ENCODE assay signal across 18 mouse cellular contexts in genomic region chr8:120699079-120699478, GRCm38 (mm10). TPM values are rescaled to one million over a fixed set of nuclear protein-coding genes. Genes with fewer than 3 reads are reported as not detected.
DNase-seq lines count a peak whose midpoint lies in the region; ATAC-seq and TF ChIP-seq lines count a peak whose summit lies in the region.
"Had no signal": no experiment of that assay in that cellular context is flagged by ENCODE, and none has a peak within 500 bp of the region (broad histone marks: within the 10 kb centered on the region; RNA-seq: fewer than 3 reads in every experiment).

No protein-coding gene starts in this region.

- no peaks in the 10 kb centered on the region for H3K36me3 ChIP-seq in embryonic facial prominence, embryonic 13.5 days
- H3K36me3 ChIP-seq in embryonic facial prominence, embryonic 10.5 days (replicated peaks), result no peaks in the 10 kb centered on the region
- H3K36me3 ChIP-seq in intestine, embryonic 14.5 days (ENCODE audit: control insufficient read depth, insufficient read depth, low read length), result no peaks in the 10 kb centered on the region
- H3K36me3 ChIP-seq in intestine, postnatal 0 days (ENCODE audit: control insufficient read depth, insufficient read depth), result no peaks in the 10 kb centered on the region
- H3K36me3 ChIP-seq in lung, embryonic 14.5 days (ENCODE audit: insufficient read depth), result no peaks in the 10 kb centered on the region
- H3K36me3 ChIP-seq in myocyte (ENCODE audit: control insufficient read depth, insufficient read depth), result no peaks in the 10 kb centered on the region
- H3K36me3 ChIP-seq: limb, embryonic 15.5 days; midbrain, embryonic 12.5 days had no signal

- H3K27me3 ChIP-seq in embryonic facial prominence, embryonic 13.5 days, result 0 out of 2 replicates have a peak, but pooled peaks cover 3% of the 10 kb centered on the region
- H3K27me3 ChIP-seq in embryonic facial prominence, embryonic 10.5 days (replicated peaks; ENCODE audit: low read depth, poor library complexity, severe bottlenecking), result peaks cover 19% of the 10 kb centered on the region
- no peaks in the 10 kb centered on the region for H3K27me3 ChIP-seq in intestine, embryonic 14.5 days (replicated peaks; ENCODE audit: control insufficient read depth, insufficient read depth, low read length)
- H3K27me3 ChIP-seq in intestine, postnatal 0 days (replicated peaks; ENCODE audit: control insufficient read depth, insufficient read depth, low read length), result no peaks in the 10 kb centered on the region
- no peaks in the 10 kb centered on the region for H3K27me3 ChIP-seq in lung, embryonic 14.5 days (ENCODE audit: insufficient read depth, low read length)
- H3K27me3 ChIP-seq in myocyte (ENCODE audit: control insufficient read depth, insufficient read depth, insufficient read length), result peaks cover 59% of the 10 kb centered on the region

- 0 out of 2 replicates have a peak overlapping the region, but pooled peaks have one; percentile 11 for H3K27ac ChIP-seq in embryonic facial prominence, embryonic 13.5 days
- H3K27ac ChIP-seq in embryonic facial prominence, embryonic 10.5 days (replicated peaks), result no peak overlapping the region
- H3K27ac ChIP-seq in intestine, embryonic 14.5 days (ENCODE audit: low read depth), result peak overlapping the region; percentile 83
- no peak overlapping the region for H3K27ac ChIP-seq in intestine, postnatal 0 days (ENCODE audit: low read depth, low read length)
- peak overlapping the region; percentile 80; the same call in 1 of the 2 replicates for H3K27ac ChIP-seq in lung, embryonic 14.5 days (ENCODE audit: low read depth)
- H3K27ac ChIP-seq: limb, embryonic 15.5 days; midbrain, embryonic 12.5 days had no signal

- H3K9me3 ChIP-seq in embryonic facial prominence, embryonic 13.5 days, result no peaks in the 10 kb centered on the region
- peaks cover 4% of the 10 kb centered on the region for H3K9me3 ChIP-seq in embryonic facial prominence, embryonic 10.5 days
- no peaks in the 10 kb centered on the region for H3K9me3 ChIP-seq in intestine, embryonic 14.5 days (ENCODE audit: control insufficient read depth, low read length)
- H3K9me3 ChIP-seq in intestine, postnatal 0 days (ENCODE audit: control insufficient read depth), result no peaks in the 10 kb centered on the region
- H3K9me3 ChIP-seq in lung, embryonic 14.5 days (ENCODE audit: low read depth, low read length), result no peaks in the 10 kb centered on the region
- H3K9me3 ChIP-seq: limb, embryonic 15.5 days; midbrain, embryonic 12.5 days had no signal

- no peak for DNase-seq in embryonic facial prominence, embryonic 10.5 days (ENCODE audit: low spot score)
- no peak for DNase-seq in intestine, embryonic 14.5 days (ENCODE audit: low spot score)
- DNase-seq in lung, embryonic 14.5 days, result peak; percentile 75
- DNase-seq in lung, adult 18-20 months, result no peak
- DNase-seq: adrenal gland, postnatal 25 days; embryo, embryonic 11 days; gastrocnemius, postnatal 10 days; heart, postnatal 14 days; layer of hippocampus, adult 9-11 months; liver, postnatal 0 days; thymus, postnatal 25 days had no signal

- H3K79me2 ChIP-seq in myocyte (ENCODE audit: control insufficient read depth, insufficient read depth), result no peaks in the 10 kb centered on the region

- TF ChIP-seq CTCF in intestine, postnatal 0 days (IDR thresholded peaks at IDR 0.05; ENCODE audit: low read depth), result no peak
- no peak for TF ChIP-seq CTCF in lung, embryonic 14.5 days (IDR thresholded peaks at IDR 0.05; ENCODE audit: low read depth)

- H3K9ac ChIP-seq in embryonic facial prominence, embryonic 13.5 days, result no peak overlapping the region
- no peak overlapping the region for H3K9ac ChIP-seq in intestine, embryonic 14.5 days (ENCODE audit: low read length)
- H3K9ac ChIP-seq in intestine, postnatal 0 days (ENCODE audit: low read depth, low read length), result no peak overlapping the region
- H3K9ac ChIP-seq in lung, embryonic 14.5 days, result no peak overlapping the region
- H3K9ac ChIP-seq: limb, embryonic 15.5 days; liver, postnatal 0 days; midbrain, embryonic 12.5 days had no signal

- H3K4me3 ChIP-seq in embryonic facial prominence, embryonic 13.5 days, result no peak overlapping the region
- no peak overlapping the region for H3K4me3 ChIP-seq in embryonic facial prominence, embryonic 10.5 days
- no peak overlapping the region for H3K4me3 ChIP-seq in intestine, embryonic 14.5 days (ENCODE audit: low read depth, low read length)
- H3K4me3 ChIP-seq in intestine, postnatal 0 days (ENCODE audit: low read depth, low read length), result no peak overlapping the region
- H3K4me3 ChIP-seq in lung, embryonic 14.5 days (ENCODE audit: low read depth, low read length), result no peak overlapping the region
- no peak overlapping the region for H3K4me3 ChIP-seq in myocyte
- H3K4me3 ChIP-seq: limb, embryonic 15.5 days; midbrain, embryonic 12.5 days had no signal

- 59% methylated on average over 6 of the region's 6 CpGs for WGBS in embryonic facial prominence, embryonic 13.5 days
- 81% methylated on average over 6 of the region's 6 CpGs for WGBS in embryonic facial prominence, embryonic 10.5 days
- WGBS in intestine, embryonic 14.5 days, result 60% methylated on average over 6 of the region's 6 CpGs
- 72% methylated on average over 6 of the region's 6 CpGs for WGBS in intestine, postnatal 0 days
- 46% methylated on average over 6 of the region's 6 CpGs for WGBS in lung, embryonic 14.5 days

- no peak overlapping the region for H3ac ChIP-seq in myocyte (ENCODE audit: control insufficient read depth, insufficient read length)

- no peak for ATAC-seq in embryonic facial prominence, embryonic 13.5 days (ENCODE audit: insufficient number of reproducible peaks, insufficient read depth, low FRiP score, low TSS enrichment, low read depth)
- ATAC-seq in intestine, embryonic 14.5 days (replicated peaks; ENCODE audit: low FRiP score, low TSS enrichment, low read depth), result no peak
- ATAC-seq in intestine, postnatal 0 days, result no peak
- ATAC-seq in lung, embryonic 14.5 days (ENCODE audit: insufficient read depth), result no peak
- ATAC-seq in activated CD4-positive, CD25-positive, alpha-beta regulatory T cell, adult 4 months, result no peak
- ATAC-seq: forebrain, embryonic 16.5 days had no signal

- H3K4me2 ChIP-seq in embryonic facial prominence, embryonic 13.5 days, result no peak overlapping the region
- no peak overlapping the region for H3K4me2 ChIP-seq in intestine, embryonic 14.5 days (ENCODE audit: low read length)
- no peak overlapping the region for H3K4me2 ChIP-seq in intestine, postnatal 0 days (replicated peaks; ENCODE audit: low read depth)
- H3K4me2 ChIP-seq in lung, embryonic 14.5 days, result no peak overlapping the region
- no peak overlapping the region for H3K4me2 ChIP-seq in myocyte (ENCODE audit: low read depth)
- H3K4me2 ChIP-seq: limb, embryonic 15.5 days; midbrain, embryonic 12.5 days had no signal

- peaks cover 8% of the 10 kb centered on the region for H3K4me1 ChIP-seq in embryonic facial prominence, embryonic 13.5 days
- peaks cover 24% of the 10 kb centered on the region for H3K4me1 ChIP-seq in embryonic facial prominence, embryonic 10.5 days
- H3K4me1 ChIP-seq in intestine, embryonic 14.5 days (replicated peaks; ENCODE audit: control insufficient read depth, insufficient read depth, low read length), result peaks cover 41% of the 10 kb centered on the region
- peaks cover 10% of the 10 kb centered on the region for H3K4me1 ChIP-seq in intestine, postnatal 0 days (replicated peaks; ENCODE audit: control insufficient read depth, insufficient read depth, low read length)
- peaks cover 38% of the 10 kb centered on the region for H3K4me1 ChIP-seq in lung, embryonic 14.5 days (ENCODE audit: insufficient read depth)
- H3K4me1 ChIP-seq: midbrain, embryonic 12.5 days had no signal

- no peak for TF ChIP-seq POLR2A in myocyte (IDR thresholded peaks at IDR 0.05; ENCODE audit: insufficient read length, low read depth)

RNA-seq across cellular contexts. Expression of gene Emc8, which starts 30.7 kb away (rescaled TPM):
- polyA plus RNA-seq in embryonic facial prominence, embryonic 13.5 days (2015; fragmentation: Nextera tagmentation; extraction: Ambion mirVana), result 230 and 254 TPM in 2 replicates
- polyA plus RNA-seq in embryonic facial prominence, embryonic 10.5 days (2016; fragmentation: Nextera tagmentation; extraction: Ambion mirVana), result 388 and 400 TPM in 2 replicates
- polyA plus RNA-seq in intestine, embryonic 14.5 days (2014; fragmentation: Nextera tagmentation; extraction: Ambion mirVana), result 290 and 294 TPM in 2 replicates
- 127 and 135 TPM in 2 replicates for polyA plus RNA-seq in intestine, postnatal 0 days (2015; fragmentation: Nextera tagmentation; extraction: Ambion mirVana)
- polyA plus RNA-seq in lung, embryonic 14.5 days (2014; fragmentation: Nextera tagmentation; extraction: Ambion mirVana), result 289 and 315 TPM in 2 replicates
- 122 TPM for polyA plus RNA-seq in myocyte (2012; fragmentation: generic; extraction: Trizol)
- 10 to 100 TPM; 60.2 to 68.0 TPM for polyA plus RNA-seq in activated CD4-positive, CD25-positive, alpha-beta regulatory T cell, adult 4 months (2017; shearing (Covaris generic))

RNA-seq across cellular contexts. Expression of gene Cox4i1, which starts 31.1 kb away (rescaled TPM):
- 1,017 and 1,050 TPM in 2 replicates for polyA plus RNA-seq in embryonic facial prominence, embryonic 13.5 days (2015; fragmentation: Nextera tagmentation; extraction: Ambion mirVana)
- polyA plus RNA-seq in embryonic facial prominence, embryonic 10.5 days (2016; fragmentation: Nextera tagmentation; extraction: Ambion mirVana), result 874 and 883 TPM in 2 replicates
- polyA plus RNA-seq in intestine, embryonic 14.5 days (2014; fragmentation: Nextera tagmentation; extraction: Ambion mirVana), result 1,269 and 1,281 TPM in 2 replicates
- 2,406 and 2,420 TPM in 2 replicates for polyA plus RNA-seq in intestine, postnatal 0 days (2015; fragmentation: Nextera tagmentation; extraction: Ambion mirVana)
- 941 and 956 TPM in 2 replicates for polyA plus RNA-seq in lung, embryonic 14.5 days (2014; fragmentation: Nextera tagmentation; extraction: Ambion mirVana)
- 1,903 TPM for polyA plus RNA-seq in myocyte (2012; fragmentation: generic; extraction: Trizol)
- 1,000 to 10,000 TPM; 1,217 to 1,292 TPM for polyA plus RNA-seq in activated CD4-positive, CD25-positive, alpha-beta regulatory T cell, adult 4 months (2017; shearing (Covaris generic))

RNA-seq across cellular contexts. Expression of gene Gm27021, which starts 31.2 kb away (rescaled TPM):
- polyA plus RNA-seq in embryonic facial prominence, embryonic 13.5 days (2015; fragmentation: Nextera tagmentation; extraction: Ambion mirVana), result 5.9 and 6.7 TPM in 2 replicates
- polyA plus RNA-seq in embryonic facial prominence, embryonic 10.5 days (2016; fragmentation: Nextera tagmentation; extraction: Ambion mirVana), result 3.7 and 4.2 TPM in 2 replicates
- 0.62 and 1.7 TPM in 2 replicates for polyA plus RNA-seq in intestine, embryonic 14.5 days (2014; fragmentation: Nextera tagmentation; extraction: Ambion mirVana)
- polyA plus RNA-seq in intestine, postnatal 0 days (2015; fragmentation: Nextera tagmentation; extraction: Ambion mirVana), result 1.0 and 1.9 TPM in 2 replicates
- polyA plus RNA-seq in lung, embryonic 14.5 days (2014; fragmentation: Nextera tagmentation; extraction: Ambion mirVana), result 2.6 and 5.0 TPM in 2 replicates
- 1.9 TPM for polyA plus RNA-seq in myocyte (2012; fragmentation: generic; extraction: Trizol)
- not detected for polyA plus RNA-seq in activated CD4-positive, CD25-positive, alpha-beta regulatory T cell, adult 4 months (2017; shearing (Covaris generic))

RNA-seq across cellular contexts. Expression of gene Irf8, which starts 37.1 kb away (rescaled TPM):
- 3.9 and 4.6 TPM in 2 replicates for polyA plus RNA-seq in embryonic facial prominence, embryonic 13.5 days (2015; fragmentation: Nextera tagmentation; extraction: Ambion mirVana)
- 4.6 and 5.8 TPM in 2 replicates for polyA plus RNA-seq in embryonic facial prominence, embryonic 10.5 days (2016; fragmentation: Nextera tagmentation; extraction: Ambion mirVana)
- 26.9 and 32.2 TPM in 2 replicates for polyA plus RNA-seq in intestine, embryonic 14.5 days (2014; fragmentation: Nextera tagmentation; extraction: Ambion mirVana)
- 79.5 and 92.3 TPM in 2 replicates for polyA plus RNA-seq in intestine, postnatal 0 days (2015; fragmentation: Nextera tagmentation; extraction: Ambion mirVana)
- polyA plus RNA-seq in lung, embryonic 14.5 days (2014; fragmentation: Nextera tagmentation; extraction: Ambion mirVana), result 8.5 and 10.1 TPM in 2 replicates
- not detected for polyA plus RNA-seq in myocyte (2012; fragmentation: generic; extraction: Trizol)
- polyA plus RNA-seq in activated CD4-positive, CD25-positive, alpha-beta regulatory T cell, adult 4 months (2017; shearing (Covaris generic)), result 10 to 100 TPM; 17.9 to 24.8 TPM

RNA-seq across cellular contexts. Expression of gene 1190005I06Rik, which starts 51.6 kb away (rescaled TPM):
- 14.8 and 15.9 TPM in 2 replicates for polyA plus RNA-seq in embryonic facial prominence, embryonic 13.5 days (2015; fragmentation: Nextera tagmentation; extraction: Ambion mirVana)
- 2.9 and 3.8 TPM in 2 replicates for polyA plus RNA-seq in embryonic facial prominence, embryonic 10.5 days (2016; fragmentation: Nextera tagmentation; extraction: Ambion mirVana)
- polyA plus RNA-seq in intestine, embryonic 14.5 days (2014; fragmentation: Nextera tagmentation; extraction: Ambion mirVana), result 1.6 and 2.8 TPM in 2 replicates
- polyA plus RNA-seq in intestine, postnatal 0 days (2015; fragmentation: Nextera tagmentation; extraction: Ambion mirVana), result 3.9 and 4.0 TPM in 2 replicates
- 3.1 and 5.1 TPM in 2 replicates for polyA plus RNA-seq in lung, embryonic 14.5 days (2014; fragmentation: Nextera tagmentation; extraction: Ambion mirVana)
- 4.9 TPM for polyA plus RNA-seq in myocyte (2012; fragmentation: generic; extraction: Trizol)
- polyA plus RNA-seq in activated CD4-positive, CD25-positive, alpha-beta regulatory T cell, adult 4 months (2017; shearing (Covaris generic)), result not detected

Comparison
In these comparisons a context has a peak if more than half of its experiments do, and no peak if none do; other contexts are left out.
1. H3K27ac ChIP-seq: peak in embryonic facial prominence, embryonic 13.5 days (single experiment), intestine, embryonic 14.5 days (single experiment) and lung, embryonic 14.5 days (single experiment); none in embryonic facial prominence, embryonic 10.5 days (single experiment) and intestine, postnatal 0 days (single experiment).